Mouse (Mus musculus) hindbrain, embryonic 14.5 days (tissue): Measurements from ENCODE around the gene Kidins220. TPM values are rescaled to one million over a fixed set of nuclear protein-coding genes. Genes with fewer than 3 reads are reported as not detected.

Experiments
- ATAC-seq: fragments of 200-750 bp; cut with Nextera tagmentation; 2 replicates; pipeline ENCODE4 v1.8.0; 2017; ENCODE audit warnings: moderate number of reproducible peaks, mild to moderate bottlenecking, moderate TSS enrichment, moderate library complexity; ENCODE audit not compliant: low FRiP score
- DNase-seq: peaks from one replicate; pipeline ENCODE4 v3.0.0-alpha.2; 2015; ENCODE audit warnings: low spot score
- H3K27ac ChIP-seq: fragments of 300-500 bp; sonication (generic); 2 replicates; pipeline ENCODE4 v1.5.1; 2014; ENCODE audit warnings: mild to moderate bottlenecking, moderate library complexity
- H3K27me3 ChIP-seq: fragments of 300-500 bp; sonication (generic); 2 replicates; pipeline ENCODE4 v1.6.1; 2014; ENCODE audit warnings: mild to moderate bottlenecking, low read length, mixed read lengths; ENCODE audit not compliant: control insufficient read depth, insufficient read depth
- H3K36me3 ChIP-seq: fragments of 300-500 bp; sonication (generic); replicated peaks from 2 replicates; pipeline ENCODE4 v1.6.1; 2014; ENCODE audit not compliant: control insufficient read depth, insufficient read depth
- H3K4me1 ChIP-seq: fragments of 300-500 bp; sonication (generic); replicated peaks from 2 replicates; pipeline ENCODE4 v1.6.1; 2014; ENCODE audit warnings: antibody characterized with exemption, low read length, mixed read lengths; ENCODE audit not compliant: control insufficient read depth, insufficient read depth
- H3K4me2 ChIP-seq: fragments of 300-500 bp; sonication (generic); replicated peaks from 2 replicates; pipeline ENCODE4 v1.6.1; 2014; ENCODE audit warnings: mild to moderate bottlenecking, moderate library complexity
- H3K4me3 ChIP-seq: fragments of 300-500 bp; sonication (generic); replicated peaks from 2 replicates; pipeline ENCODE4 v1.5.1; 2014; ENCODE audit warnings: mild to moderate bottlenecking, low read length
- H3K9ac ChIP-seq: fragments of 300-500 bp; sonication (generic); 2 replicates; pipeline ENCODE4 v1.6.1; 2014
- H3K9me3 ChIP-seq: fragments of 300-500 bp; sonication (generic); 2 replicates; pipeline ENCODE4 v1.6.1; 2016; ENCODE audit warnings: low read length; ENCODE audit not compliant: control insufficient read depth
- WGBS: fragments of 180-500 bp; shearing (Covaris S2); extraction: QIAGEN DNeasy Blood & Tissue Kit; methylation state at CpG from one replicate; pipeline ENCODE4 v1.1.7; 2014; 5-methylcytosine and 5-hydroxymethylcytosine counted together
- polyA plus RNA-seq: library from polyadenylated mRNA; unstranded; fragments of >200 nt; fragmentation: Nextera tagmentation; extraction: Ambion mirVana; gene quantifications from 2 replicates; pipeline ENCODE4 v1.2.1, GENCODE M21; 2014

The Kidins220 gene
- polyA plus RNA-seq, 1 experiment from 2014 or later, result 174 TPM

- peak overlapping the region; percentile 68 for H3K4me3 ChIP-seq
- peaks cover 12% of the 10 kb centered on the region for H3K4me1 ChIP-seq
- 8% methylated on average over 25 of the region's 25 CpGs for whole genome bisulfite sequencing
- H3K27me3 ChIP-seq, result no peaks in the 10 kb centered on the region
- H3K9me3 ChIP-seq, result no peaks in the 10 kb centered on the region
- no peaks in the 10 kb centered on the region for H3K36me3 ChIP-seq
- peak overlapping the region; percentile 41; the same call in 1 of the 2 replicates for H3K9ac ChIP-seq
- ATAC-seq (peak; percentile 67), DNase-seq (peak; percentile 91)
- peak overlapping the region; percentile 62 for H3K4me2 ChIP-seq
- no peak overlapping the region; the same call in 1 of the 2 replicates for H3K27ac ChIP-seq
Measured at GRCm38 (mm10) chr12:25092027-25092704, 117.4 kb downstream of the Kidins220 start.

- H3K9me3 ChIP-seq, result no peaks in the 10 kb centered on the region
- DNase-seq (no peak), ATAC-seq (peak; percentile 15; the same call in 1 of the 2 replicates)
- no peaks in the 10 kb centered on the region for H3K36me3 ChIP-seq
- H3K4me3 ChIP-seq, result peak overlapping the region; percentile 68
- peak overlapping the region; percentile 41; the same call in 1 of the 2 replicates for H3K9ac ChIP-seq
- peak overlapping the region; percentile 2; the same call in 1 of the 2 replicates for H3K27ac ChIP-seq
- H3K27me3 ChIP-seq, result no peaks in the 10 kb centered on the region
- H3K4me2 ChIP-seq, result peak overlapping the region; percentile 62
- H3K4me1 ChIP-seq, result peaks cover 18% of the 10 kb centered on the region
- 1% methylated on average over 17 of the region's 17 CpGs for WGBS
Measured at GRCm38 (mm10) chr12:25092751-25093211, 118.1 kb downstream of the Kidins220 start.

GRCm38 (mm10) chr12:25093241-25093774, 118.6 kb downstream of the Kidins220 start:
- DNase-seq, result no peak
- peaks cover 23% of the 10 kb centered on the region for H3K4me1 ChIP-seq

GRCm38 (mm10) chr12:25094621-25095521, 120.1 kb downstream of the Kidins220 start:
- Histone ChIP-seq H3K36me3 (no peaks in the 10 kb centered on the region), H3K9me3 (no peaks in the 10 kb centered on the region), H3K4me3 (peak overlapping the region; percentile 68), H3K27me3 (no peaks in the 10 kb centered on the region), H3K4me2 (peak overlapping the region; percentile 92), H3K27ac (peak overlapping the region; percentile 78), H3K9ac (peak overlapping the region; percentile 81), H3K4me1 (peaks cover 31% of the 10 kb centered on the region)
- ATAC-seq (no peak), DNase-seq (peak; percentile 53)
- under 1% methylated on average over 22 of the region's 22 CpGs for WGBS

More at GRCm38 (mm10) chr12:25093241-25093774, 118.6 kb downstream of the Kidins220 start:
- H3K9ac ChIP-seq, result peak overlapping the region; percentile 41; the same call in 1 of the 2 replicates
- H3K27me3 ChIP-seq, result no peaks in the 10 kb centered on the region
- no peak for ATAC-seq
- peak overlapping the region; percentile 68 for H3K4me3 ChIP-seq
- WGBS, result 9% methylated on average over 11 of the region's 11 CpGs
- H3K4me2 ChIP-seq, result peak overlapping the region; percentile 62
- 0 out of 2 replicates have a peak overlapping the region, but pooled peaks have one; percentile 2 for H3K27ac ChIP-seq
- H3K36me3 ChIP-seq, result no peaks in the 10 kb centered on the region
- H3K9me3 ChIP-seq, result no peaks in the 10 kb centered on the region

GRCm38 (mm10) chr12:25095538-25095937, 120.8 kb downstream of the Kidins220 start:
- WGBS, result under 1% methylated on average over 19 of the region's 19 CpGs
- DNase-seq (no peak), ATAC-seq (no peak)
- peak overlapping the region; percentile 78 for H3K27ac ChIP-seq
- H3K36me3 ChIP-seq, result no peaks in the 10 kb centered on the region
- peak overlapping the region; percentile 81 for H3K9ac ChIP-seq
- H3K4me1 ChIP-seq, result peaks cover 33% of the 10 kb centered on the region
- peak overlapping the region; percentile 92 for H3K4me2 ChIP-seq
- no peaks in the 10 kb centered on the region for H3K9me3 ChIP-seq
- no peaks in the 10 kb centered on the region for H3K27me3 ChIP-seq
- peak overlapping the region; percentile 68 for H3K4me3 ChIP-seq

GRCm38 (mm10) chr12:25095974-25096639, 121.4 kb downstream of the Kidins220 start:
- Histone ChIP-seq H3K4me3 (peak overlapping the region; percentile 68), H3K4me1 (peaks cover 35% of the 10 kb centered on the region), H3K27ac (peak overlapping the region; percentile 93), H3K9me3 (no peaks in the 10 kb centered on the region), H3K27me3 (no peaks in the 10 kb centered on the region), H3K9ac (peak overlapping the region; percentile 81), H3K36me3 (no peaks in the 10 kb centered on the region), H3K4me2 (peak overlapping the region; percentile 92)
- ATAC-seq (peak; percentile 90), DNase-seq (peak; percentile 97)
- under 1% methylated on average over 41 of the region's 41 CpGs for WGBS

GRCm38 (mm10) chr12:25096640-25097051, 121.9 kb downstream of the Kidins220 start:
- peaks cover 35% of the 10 kb centered on the region for H3K4me1 ChIP-seq
- WGBS, result 2% methylated on average over 15 of the region's 15 CpGs
- H3K27me3 ChIP-seq, result no peaks in the 10 kb centered on the region
- peak overlapping the region; percentile 68 for H3K4me3 ChIP-seq
- ATAC-seq (no peak), DNase-seq (peak; percentile 43)
- no peaks in the 10 kb centered on the region for H3K9me3 ChIP-seq
- peak overlapping the region; percentile 93 for H3K27ac ChIP-seq
- H3K36me3 ChIP-seq, result no peaks in the 10 kb centered on the region
- H3K4me2 ChIP-seq, result peak overlapping the region; percentile 92
- H3K9ac ChIP-seq, result peak overlapping the region; percentile 72

- Histone ChIP-seq H3K4me3 (peak within 1 kb of the TSS; percentile 68), H3K4me1 (peaks cover 35% of the 10 kb centered on the region), H3K9me3 (no peaks in the 10 kb centered on the region), H3K4me2 (peak within 1 kb of the TSS; percentile 92), H3K27ac (peak within 1 kb of the TSS; percentile 93), H3K27me3 (no peaks in the 10 kb centered on the region), H3K36me3 (no peaks in the 10 kb centered on the region), H3K9ac (peak within 1 kb of the TSS; percentile 72)
- DNase-seq, result no peak
- WGBS, result 0% methylated on average over 1 of the region's 1 CpGs
- ATAC-seq, result no peak
Measured at GRCm38 (mm10) chr12:25097052-25097209, 122.2 kb downstream of the Kidins220 start, which contains the start of gene Id2. TSS of gene Id2 (minus strand) at chr12:25097140.
